Mouse (Mus musculus) mouse trophoblast stem cell (cell line): Measurements from ENCODE around the gene Plekha8.

Source experiments
- in situ Hi-C, 2 experiments: fragments of 300-500 bp; cut with MseI, MboI; formaldehyde crosslinking; loops; 2 replicates in 1 of 2; 3 replicates in 1 of 2; pipeline ENCODE4 v1.15.1; 2025

Gene Plekha8

DNA sequence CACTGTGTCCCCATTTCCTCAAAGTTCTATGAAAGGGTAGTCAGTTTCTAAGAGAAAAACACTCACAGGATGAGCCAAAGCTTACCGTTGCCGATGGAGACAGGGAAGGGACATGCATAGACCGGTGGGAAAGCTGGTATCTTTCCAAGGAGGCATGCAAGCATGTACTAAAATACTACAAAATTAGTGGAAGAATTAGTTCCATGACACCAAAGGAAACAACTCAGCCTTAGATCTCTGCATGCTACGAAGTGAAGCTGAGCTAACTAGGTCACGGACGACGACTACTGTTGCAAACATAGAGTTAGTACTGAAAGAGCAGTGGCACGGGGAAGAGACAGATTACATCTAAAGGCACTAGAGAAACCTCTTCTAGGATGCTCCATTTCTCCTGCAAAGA, 8.0 kb upstream of the Plekha8 start:
- in situ Hi-C loops: no loop called here

GRCm38 (mm10) chr6:54587683-54588082, 7.2 kb upstream of the Plekha8 start:
- in situ Hi-C loops: no loop called here

DNA sequence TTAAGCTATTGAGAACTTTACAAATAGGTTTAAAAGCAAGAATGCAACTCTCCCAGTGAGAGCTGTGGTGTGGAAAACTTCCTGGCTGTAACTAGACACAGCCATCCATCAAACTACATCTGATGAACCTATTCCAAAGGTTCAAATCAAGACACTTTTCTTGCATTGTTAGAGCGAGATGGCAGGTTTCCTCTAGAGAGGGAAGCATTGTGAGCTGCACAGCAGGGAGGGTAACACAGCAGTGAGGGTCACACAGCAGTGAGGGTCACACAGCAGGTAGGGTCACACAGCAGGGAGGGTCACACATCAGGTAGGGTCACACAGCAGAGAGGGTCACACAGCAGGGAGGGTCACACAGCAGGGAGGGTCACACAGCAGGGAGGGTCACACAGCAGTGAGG, 6.7 kb upstream of the Plekha8 start:
- in situ Hi-C loops: no loop called here

DNA sequence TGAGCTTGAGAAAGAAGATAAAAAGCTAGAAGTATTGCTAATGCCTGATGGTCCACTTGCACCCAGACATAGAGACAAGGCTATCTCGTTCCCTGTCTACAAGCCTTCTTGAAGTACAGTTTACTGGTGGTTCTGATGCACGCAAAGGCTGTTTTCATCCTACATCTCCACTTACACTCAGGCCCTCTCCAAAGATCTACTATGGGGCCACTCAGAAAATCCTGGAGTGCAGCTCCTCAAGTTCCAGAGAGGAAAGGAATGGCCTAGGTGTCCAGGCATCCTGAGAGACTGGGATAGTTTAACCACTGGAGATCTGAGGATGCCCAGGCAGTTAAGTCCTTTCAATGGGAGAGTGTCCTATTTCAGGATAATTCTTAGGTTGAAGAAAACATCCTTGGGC, 4.2 kb upstream of the Plekha8 start:
- in situ Hi-C loops: no loop called here

GRCm38 (mm10) chr6:54591778-54592177, 3.1 kb upstream of the Plekha8 start:
- in situ Hi-C loops: no loop called here

GRCm38 (mm10) chr6:54592938-54593535, 1.9 kb upstream of the Plekha8 start:
- in situ Hi-C loops: no loop called here

DNA sequence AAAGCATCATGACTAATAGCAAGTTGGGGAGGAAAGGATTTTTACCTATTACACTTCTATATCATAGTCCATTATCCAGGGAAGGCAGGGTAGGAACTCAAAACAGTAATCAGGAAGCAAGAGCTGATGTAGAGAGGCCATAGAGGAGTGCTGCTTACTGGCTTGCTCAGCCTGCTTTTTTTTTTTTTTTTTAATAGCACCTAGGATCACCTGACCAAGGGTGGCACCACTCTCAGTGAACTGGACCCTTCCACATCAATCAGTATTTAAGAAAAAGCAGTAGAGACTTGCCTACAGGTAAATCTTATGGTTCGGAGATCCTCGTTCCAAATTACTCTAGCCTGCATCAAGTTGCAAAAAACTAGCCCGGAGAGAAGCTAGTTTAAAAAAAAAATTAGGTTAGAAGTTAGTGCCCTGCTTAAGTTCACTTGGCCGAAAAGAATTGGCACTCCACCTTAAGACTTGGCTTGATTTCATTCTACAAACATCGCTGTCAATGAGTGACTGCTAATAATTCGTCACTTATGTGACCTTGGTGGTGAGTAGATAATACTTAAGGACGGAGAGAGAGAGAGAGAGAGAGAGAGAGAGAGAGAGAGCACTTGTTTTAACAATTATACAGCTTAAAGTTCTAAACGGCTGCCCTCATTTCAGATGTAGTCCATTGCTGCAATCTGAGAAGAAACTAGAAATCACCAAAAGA, 994 bp upstream of the Plekha8 start:
- in situ Hi-C loops: no loop called here

- in situ Hi-C loops: no loop called here
Measured at GRCm38 (mm10) chr6:54595330-54595878, 493 bp downstream of the Plekha8 start.

DNA sequence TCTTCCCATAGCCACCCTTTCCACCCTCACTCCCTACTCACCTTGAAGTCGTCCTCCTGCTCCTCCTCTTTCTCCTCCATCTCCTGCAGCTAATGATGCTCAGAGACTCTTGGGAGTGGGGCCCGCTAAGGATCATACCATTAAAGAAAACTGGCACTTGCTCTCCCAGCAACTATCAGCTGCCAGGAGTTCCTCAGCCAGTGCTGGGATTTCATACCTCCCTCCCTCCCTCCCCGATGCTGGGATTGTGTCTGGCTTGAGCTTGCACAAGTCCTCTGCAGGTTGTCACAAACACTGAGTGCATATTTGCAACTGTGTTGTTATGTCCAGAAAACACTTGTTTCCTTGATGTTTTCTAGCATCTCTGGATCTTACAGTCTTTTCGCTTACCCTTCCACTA, 2.3 kb downstream of the Plekha8 start, which contains the start of gene Fkbp14:
Gene Fkbp14, minus strand, starts transcription at position 101 of the 400 bp plus-strand sequence.
- in situ Hi-C loops: no loop called here

GRCm38 (mm10) chr6:54597711-54598110, 2.8 kb downstream of the Plekha8 start:
- in situ Hi-C loops: no loop called here

DNA sequence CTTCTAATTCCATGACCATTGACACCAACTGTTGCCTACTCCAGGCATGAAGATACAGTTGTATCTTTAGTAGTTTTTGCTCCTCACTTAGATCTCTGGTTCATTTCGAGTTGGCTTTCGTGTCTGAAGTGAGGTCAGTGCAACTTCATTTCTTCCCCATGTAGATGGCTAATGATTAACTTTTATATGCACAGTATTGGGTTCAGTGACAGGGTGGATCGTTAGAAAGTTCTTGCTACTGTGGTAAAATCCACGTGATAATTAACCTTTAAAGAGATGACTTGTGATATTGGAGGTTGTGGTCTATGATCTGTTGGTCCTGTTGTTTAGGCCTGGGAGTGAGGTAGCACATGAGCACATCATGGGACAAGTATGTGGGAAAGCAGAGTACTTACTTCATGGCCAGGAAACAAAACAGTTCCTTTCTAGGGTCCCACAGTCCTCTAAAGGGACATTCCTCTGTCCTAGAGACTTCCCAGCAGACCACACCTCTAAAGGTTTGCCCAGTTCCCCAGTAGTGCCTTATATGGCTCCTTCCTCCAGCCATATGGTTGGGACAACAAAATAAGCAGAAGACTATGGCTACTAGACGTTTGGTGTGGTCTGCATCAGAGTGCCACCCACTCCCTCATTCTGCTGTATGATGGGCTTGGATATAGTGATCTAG, 5.9 kb downstream of the Plekha8 start:
- in situ Hi-C loops: no loop called here

- in situ Hi-C loops: no loop called here
Measured at GRCm38 (mm10) chr6:54602891-54603290, 8.0 kb downstream of the Plekha8 start.

DNA sequence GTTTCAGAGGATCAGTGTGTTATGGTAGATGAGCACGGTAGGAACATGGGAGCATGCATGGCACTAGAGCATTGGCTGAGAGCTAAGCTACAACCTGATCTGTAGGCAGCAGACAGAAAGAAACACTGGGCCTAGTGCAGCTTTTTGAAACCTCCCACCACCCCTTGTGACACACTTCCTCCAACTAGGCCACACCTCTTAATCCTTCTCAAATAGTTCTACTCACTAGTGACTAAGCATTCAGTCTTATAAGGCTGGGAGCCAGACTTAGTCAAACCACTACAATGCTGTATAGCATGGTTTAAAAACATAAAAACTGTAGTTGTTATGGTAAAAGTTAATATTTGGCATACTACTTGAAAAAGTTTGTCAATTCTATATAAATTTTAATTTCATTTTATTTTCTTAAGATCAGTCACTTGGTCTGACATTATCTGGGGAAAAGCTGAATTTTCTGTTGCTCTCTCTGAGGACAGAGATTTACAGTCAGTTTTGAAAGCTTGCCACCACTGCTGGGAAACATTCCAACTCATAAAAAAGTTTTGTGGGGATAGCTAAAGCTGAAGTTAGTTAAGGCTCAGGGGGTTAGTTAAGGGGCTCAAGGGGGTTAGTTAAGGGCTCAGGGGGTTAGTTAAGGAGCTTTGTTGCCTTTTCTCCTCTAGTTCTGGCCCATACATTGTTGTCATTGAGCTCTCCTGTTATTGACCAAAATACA, 9.2 kb downstream of the Plekha8 start:
- in situ Hi-C loops: no loop called here

DNA sequence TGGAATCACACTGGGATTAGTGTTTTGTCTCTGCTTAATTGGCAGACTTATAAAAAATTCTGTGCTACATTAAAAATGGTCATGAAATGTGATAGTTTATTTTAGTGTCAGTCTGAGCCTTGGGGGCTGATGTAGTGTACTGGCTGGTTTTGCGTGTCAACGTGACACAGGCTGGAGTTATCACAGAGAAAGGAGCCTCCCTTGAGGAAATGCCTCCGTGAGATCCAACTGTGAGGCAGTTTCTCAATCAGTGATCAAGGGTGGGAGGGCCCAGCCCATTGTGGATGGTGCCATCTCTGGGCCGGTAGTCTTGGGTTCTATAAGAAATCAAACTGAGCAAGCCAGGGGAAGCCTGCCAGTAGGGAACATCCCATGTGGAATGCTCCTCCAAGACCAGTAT, 11.3 kb downstream of the Plekha8 start:
- in situ Hi-C loops: no loop called here

GRCm38 (mm10) chr6:54617363-54617762, 22.5 kb downstream of the Plekha8 start:
- in situ Hi-C loops: no loop called here

DNA sequence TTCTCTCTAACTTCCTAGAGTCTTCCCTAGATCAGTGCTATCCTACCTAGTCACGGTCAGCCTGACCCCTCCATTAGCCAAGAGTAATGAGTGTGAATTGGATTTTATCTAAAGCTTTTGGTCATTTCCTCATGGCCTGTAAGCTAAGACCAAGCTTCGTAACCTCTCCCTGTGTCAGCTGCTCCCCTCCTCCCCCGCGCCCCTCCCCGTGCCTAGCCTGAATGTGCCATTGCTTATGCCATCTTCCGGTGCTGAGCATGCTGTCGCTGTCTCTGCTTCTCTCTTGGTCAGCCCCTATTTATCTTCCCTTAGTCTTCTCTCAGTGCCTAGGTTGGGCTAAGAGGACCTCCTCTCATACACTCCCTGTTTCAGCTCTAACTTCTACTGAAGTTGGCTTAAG, 24.6 kb downstream of the Plekha8 start:
- in situ Hi-C loops: no loop called here

GRCm38 (mm10) chr6:54620357-54620756, 25.4 kb downstream of the Plekha8 start:
- in situ Hi-C loops: no loop called here

- in situ Hi-C loops: no loop called here
Measured at GRCm38 (mm10) chr6:54628381-54628780, 33.5 kb downstream of the Plekha8 start.

- in situ Hi-C loops: no loop called here
Measured at GRCm38 (mm10) chr6:54629734-54630133, 34.8 kb downstream of the Plekha8 start.

- in situ Hi-C loops: no loop called here
Measured at GRCm38 (mm10) chr6:54631462-54631861, 36.6 kb downstream of the Plekha8 start.

- in situ Hi-C loops: no loop called here
Measured at GRCm38 (mm10) chr6:54639877-54640276, 45.0 kb downstream of the Plekha8 start.

- in situ Hi-C loops: no loop called here
Measured at GRCm38 (mm10) chr6:54641953-54642352, 47.0 kb downstream of the Plekha8 start.
